Mouse (Mus musculus) leukemia stem cell, adult 10-12 weeks (primary cell): Measurements from ENCODE around the gene Itga2. TPM values are rescaled to one million over a fixed set of nuclear protein-coding genes. Genes with fewer than 3 reads are reported as not detected.

Experiments used
- polyA plus RNA-seq: library from polyadenylated mRNA; stranded (reverse); fragments of >175 nt; gene quantifications from 2 replicates; pipeline ENCODE4 v1.2.3, GENCODE M21; 2012; ENCODE audit warnings: low replicate concordance

Itga2 gene
- 0.08 and 0.18 TPM in 2 replicates for polyA plus RNA-seq

GRCm38 (mm10) chr13:114931775-114932294 lies at the start of gene Itga2:
Itga2 (minus strand) TSS chr13:114932100.

GRCm38 (mm10) chr13:114817751-114818360 lies 114.0 kb downstream of the Itga2 start, which contains the start of gene Mocs2:
Mocs2 (plus strand) TSS chr13:114818236.

Other genes starting within 250 kb of the Itga2 start
- gene Mocs2, start 113.9 kb downstream of the Itga2 start, polyA plus RNA-seq: 0.15 and 2.8 TPM in 2 replicates
- 21.6 and 30.8 TPM in 2 replicates for gene Pelo, start 158.1 kb upstream of the Itga2 start, polyA plus RNA-seq
- gene Gm49395, start 169.8 kb upstream of the Itga2 start, polyA plus RNA-seq: 3.0 and 3.7 TPM in 2 replicates
- gene Itga1, start 169.9 kb upstream of the Itga2 start, polyA plus RNA-seq: 0.03 and 0.50 TPM in 2 replicates